Mouse (Mus musculus) lung, embryonic 15.5 days (tissue): Measurements from ENCODE around the gene Gm21818. TPM values are rescaled to one million over a fixed set of nuclear protein-coding genes. Genes with fewer than 3 reads are reported as not detected.
"Not testable (repeated sequence)": the region's sequence is repeated elsewhere in the genome, so short reads cannot be mapped to it uniquely, and the experiment has no call there.

ENCODE experiments used
- ATAC-seq: fragments of 200-750 bp; cut with Nextera tagmentation; 2 replicates; pipeline ENCODE4 v1.8.0; 2017; ENCODE audit warnings: moderate number of reproducible peaks, borderline replicate concordance; ENCODE audit not compliant: low FRiP score, low TSS enrichment; ENCODE audit errors: extremely low read depth
- H3K27ac ChIP-seq: fragments of 300-500 bp; sonication (generic); 2 replicates; pipeline ENCODE4 v1.5.1; 2015; ENCODE audit warnings: moderate library complexity, mild to moderate bottlenecking, inconsistent platforms
- H3K27me3 ChIP-seq: fragments of 300-500 bp; sonication (generic); 2 replicates; pipeline ENCODE4 v1.6.1; 2015; ENCODE audit warnings: inconsistent platforms
- H3K36me3 ChIP-seq: fragments of 300-500 bp; sonication (generic); 2 replicates; pipeline ENCODE4 v1.6.1; 2015; ENCODE audit warnings: inconsistent platforms
- H3K4me1 ChIP-seq: fragments of 300-500 bp; sonication (generic); 2 replicates; pipeline ENCODE4 v1.6.1; 2015; ENCODE audit warnings: inconsistent platforms
- H3K4me2 ChIP-seq: fragments of 300-500 bp; sonication (generic); 2 replicates; pipeline ENCODE4 v1.6.1; 2015; ENCODE audit warnings: inconsistent platforms, mild to moderate bottlenecking, moderate library complexity
- H3K4me3 ChIP-seq: fragments of 300-500 bp; sonication (generic); 2 replicates; pipeline ENCODE4 v1.5.1; 2015; ENCODE audit warnings: mild to moderate bottlenecking, inconsistent platforms
- H3K9ac ChIP-seq: fragments of 300-500 bp; sonication (generic); 2 replicates; pipeline ENCODE4 v1.6.1; 2015; ENCODE audit warnings: inconsistent platforms
- H3K9me3 ChIP-seq: fragments of 300-500 bp; sonication (generic); 2 replicates; pipeline ENCODE4 v1.6.1; 2016; ENCODE audit warnings: inconsistent platforms
- WGBS: fragments of 180-500 bp; shearing (Covaris S2); methylation state at CpG from one replicate; pipeline ENCODE4 v1.1.7; 2015; 5-methylcytosine and 5-hydroxymethylcytosine counted together
- polyA plus RNA-seq: library from polyadenylated mRNA; unstranded; fragments of >200 nt; fragmentation: Nextera tagmentation; extraction: Ambion mirVana; gene quantifications from 2 replicates; pipeline ENCODE4 v1.2.1, GENCODE M21; 2015

The Gm21818 gene
- not detected in 2 replicates for polyA plus RNA-seq

DNA sequence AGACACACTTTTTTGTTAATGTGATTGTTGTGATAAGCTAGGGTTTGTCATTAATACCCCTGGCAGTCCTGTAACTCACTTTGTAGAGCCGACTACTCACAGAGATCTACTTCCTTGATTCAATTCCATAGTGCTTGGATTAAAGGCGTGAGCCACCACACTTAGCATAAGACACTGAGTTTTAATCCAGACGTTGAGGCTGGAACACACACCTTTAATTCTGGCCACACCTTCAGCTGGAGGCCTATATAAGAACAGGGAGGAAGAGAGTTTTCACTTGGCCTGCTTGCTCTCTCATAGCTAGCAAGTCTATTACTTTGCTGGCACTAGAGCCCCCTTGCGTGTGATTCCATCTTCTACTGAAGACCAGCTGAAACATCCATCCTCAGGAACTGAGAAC lies at the start of gene Gm21818:
Gene Gm21818, plus strand, starts transcription at position 301 of the 400 bp plus-strand sequence.
- 69% methylated on average over 4 of the region's 4 CpGs for WGBS
- not testable (repeated sequence) for H3K9ac ChIP-seq, H3K9me3 ChIP-seq, H3K27ac ChIP-seq, H3K4me3 ChIP-seq, H3K27me3 ChIP-seq, ATAC-seq, H3K4me1 ChIP-seq, H3K36me3 ChIP-seq, H3K4me2 ChIP-seq

DNA sequence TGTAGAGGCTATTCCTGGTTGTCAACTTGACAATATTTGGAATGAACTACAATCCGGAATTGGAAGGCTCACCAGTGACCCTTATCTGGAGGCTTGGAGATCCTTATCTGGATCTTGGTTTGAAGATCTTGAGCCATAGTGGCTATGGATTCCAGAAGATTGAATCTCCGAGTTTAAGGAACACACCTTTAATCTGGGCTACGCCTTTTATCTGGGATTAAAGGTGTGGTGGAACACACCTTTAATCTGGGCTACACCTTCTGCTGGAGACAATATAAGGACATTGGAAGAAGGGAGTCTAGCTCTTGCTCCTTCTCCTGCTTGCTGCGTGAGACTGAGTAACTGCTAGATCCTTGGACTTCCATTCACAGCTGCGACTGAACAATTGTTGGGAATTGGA lies 32.3 kb upstream of the Gm21818 start, which contains the start of gene Gm20767:
Gene Gm20767, plus strand, starts transcription at position 301 of the 400 bp plus-strand sequence.
- not testable (repeated sequence) for H3K4me2 ChIP-seq, H3K4me1 ChIP-seq, H3K27ac ChIP-seq, ATAC-seq, H3K36me3 ChIP-seq, H3K9ac ChIP-seq, H3K4me3 ChIP-seq, H3K27me3 ChIP-seq, H3K9me3 ChIP-seq
- WGBS, result 84% methylated on average over 2 of the region's 5 CpGs

DNA sequence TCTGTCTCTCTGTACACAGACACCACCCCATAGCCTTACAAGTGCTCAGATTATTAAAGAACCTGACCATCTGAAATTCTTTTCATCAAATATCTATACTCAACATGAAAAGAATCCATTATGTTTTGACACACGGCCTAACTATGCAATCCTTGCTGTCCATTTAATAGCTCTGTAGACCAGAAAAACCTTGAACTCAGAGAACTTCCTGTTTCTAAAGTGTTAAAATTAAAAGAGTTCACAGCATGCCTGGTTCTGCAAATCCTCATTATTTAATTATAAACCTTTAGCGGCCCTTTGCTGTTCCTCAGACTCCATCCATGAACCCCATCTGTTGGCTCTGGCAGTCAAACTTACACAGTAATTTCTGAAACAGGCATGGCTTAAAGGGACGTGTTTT lies 29.9 kb upstream of the Gm21818 start:
- not testable (repeated sequence) for H3K4me2 ChIP-seq, H3K9me3 ChIP-seq, H3K36me3 ChIP-seq, H3K27me3 ChIP-seq, H3K9ac ChIP-seq, H3K27ac ChIP-seq, ATAC-seq, H3K4me1 ChIP-seq, H3K4me3 ChIP-seq
- 79% methylated on average over 2 of the region's 3 CpGs for WGBS

DNA sequence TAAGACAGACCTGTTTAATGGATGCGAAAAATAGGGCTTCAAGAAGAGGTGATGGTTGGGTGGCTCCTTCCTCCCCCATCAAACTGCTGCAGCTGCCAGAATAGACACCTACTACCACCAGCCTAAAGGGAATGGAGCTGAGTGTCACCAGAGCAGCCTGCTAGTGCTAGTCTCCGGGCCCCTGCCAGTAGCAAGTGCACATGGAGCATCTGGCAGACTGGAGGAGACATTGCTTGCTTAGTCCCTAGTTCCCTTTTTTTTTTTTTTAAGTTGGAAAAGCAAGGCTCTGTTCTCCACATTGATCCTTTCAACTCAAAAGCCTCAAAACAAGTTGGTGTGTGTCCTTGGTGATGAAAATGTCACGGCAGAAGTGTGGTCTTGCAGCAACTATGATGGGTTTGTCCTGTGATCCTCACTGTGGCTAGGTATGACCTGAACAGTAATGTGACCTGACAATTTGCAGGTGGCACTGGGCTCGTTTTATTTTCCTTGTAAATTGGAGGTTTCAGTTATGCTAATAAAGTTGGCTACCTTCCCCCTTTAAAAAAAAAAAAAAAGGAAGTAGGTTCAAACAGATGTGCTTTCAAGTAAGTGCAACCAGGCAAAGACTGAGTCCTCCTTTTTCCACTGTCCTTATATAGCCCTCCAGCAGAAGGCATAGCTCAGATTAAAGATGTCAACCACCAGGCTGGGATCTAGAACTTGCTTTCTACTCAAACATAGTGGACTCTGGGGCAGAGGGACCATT lies 22.4 kb upstream of the Gm21818 start:
- not testable (repeated sequence) for H3K4me3 ChIP-seq, H3K9ac ChIP-seq, H3K9me3 ChIP-seq, H3K4me1 ChIP-seq, H3K27me3 ChIP-seq, H3K4me2 ChIP-seq, H3K36me3 ChIP-seq, H3K27ac ChIP-seq, ATAC-seq
- WGBS, result 62% methylated on average over 3 of the region's 4 CpGs

DNA sequence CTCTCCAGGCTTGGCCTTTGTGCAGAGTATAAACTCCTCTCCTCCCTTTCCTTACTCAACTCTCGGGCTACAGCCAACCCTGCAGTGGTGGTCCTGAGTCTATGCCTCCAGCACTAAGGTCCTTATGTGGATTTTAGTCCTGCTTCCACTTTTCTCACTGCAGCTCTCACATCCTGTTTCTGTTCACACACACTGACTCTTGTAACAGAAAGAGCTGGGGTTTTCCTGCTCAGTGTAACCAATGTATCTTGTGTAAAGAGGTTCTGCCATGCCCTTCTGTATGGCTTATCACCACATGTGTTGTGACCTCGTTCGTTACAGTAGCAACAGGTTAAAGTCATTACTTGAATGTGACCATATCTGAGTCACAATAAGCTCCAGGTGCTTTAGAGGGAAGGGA lies 21.6 kb upstream of the Gm21818 start:
- H3K9ac ChIP-seq, H3K4me2 ChIP-seq, H3K4me3 ChIP-seq, ATAC-seq, H3K27me3 ChIP-seq, H3K4me1 ChIP-seq, H3K9me3 ChIP-seq, H3K27ac ChIP-seq, H3K36me3 ChIP-seq: not testable (repeated sequence)
- WGBS, result 49% methylated on average over 3 of the region's 3 CpGs

DNA sequence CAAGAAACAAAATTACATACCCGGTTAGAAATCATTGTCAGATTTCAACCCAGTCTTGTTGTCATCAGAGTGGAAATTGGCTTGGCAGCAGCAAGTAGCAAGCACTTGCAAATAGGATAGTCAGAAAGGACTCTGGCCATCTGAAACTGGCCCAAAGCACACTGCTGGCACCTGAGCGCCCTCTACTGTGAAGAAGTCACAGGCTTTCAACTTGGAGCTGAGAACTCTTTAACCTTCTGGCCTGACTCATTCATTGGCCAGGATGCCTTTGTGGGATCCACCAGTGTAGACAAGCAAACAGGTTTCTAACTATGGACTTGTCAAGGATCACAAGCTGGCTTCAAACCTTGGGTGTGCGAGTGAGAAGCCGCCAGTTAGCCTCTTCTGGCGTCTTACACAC lies 3.9 kb upstream of the Gm21818 start:
- not testable (repeated sequence) for H3K27ac ChIP-seq, H3K27me3 ChIP-seq, H3K36me3 ChIP-seq, H3K4me3 ChIP-seq, H3K9ac ChIP-seq, H3K4me2 ChIP-seq, H3K4me1 ChIP-seq, ATAC-seq, H3K9me3 ChIP-seq
- WGBS, result 55% methylated on average over 5 of the region's 5 CpGs

DNA sequence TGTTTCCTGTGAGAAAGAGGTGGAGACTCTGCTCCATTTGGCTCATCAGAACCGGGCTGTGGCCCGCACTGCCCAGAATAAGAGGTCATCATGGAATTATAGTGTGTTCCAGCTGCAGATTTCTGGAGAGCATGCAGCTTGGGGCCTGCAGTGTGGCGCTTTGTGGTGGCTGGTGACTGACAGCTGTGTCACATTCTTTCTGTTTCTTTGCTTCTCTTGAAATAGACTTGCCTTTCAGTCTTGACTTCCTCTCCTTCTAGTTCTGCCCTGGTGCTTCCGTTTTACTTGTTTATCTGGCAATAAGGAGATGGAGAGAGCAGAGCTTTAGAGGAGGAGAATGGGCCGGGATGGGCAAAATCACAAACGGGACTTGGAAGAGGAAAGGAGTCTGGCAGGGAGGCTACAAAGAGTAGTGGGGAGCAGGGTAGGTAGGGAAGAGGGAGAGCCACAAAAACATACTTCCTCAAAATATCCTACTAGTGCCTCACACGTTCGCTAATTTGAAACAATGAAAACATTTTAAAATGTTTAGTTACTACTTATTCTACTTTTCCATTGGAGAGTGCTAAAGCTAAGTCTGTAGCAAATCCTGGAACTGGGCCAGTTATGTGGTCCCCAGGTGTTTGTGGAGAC lies 24.1 kb downstream of the Gm21818 start:
- H3K4me3 ChIP-seq, H3K27ac ChIP-seq, H3K9me3 ChIP-seq, H3K4me1 ChIP-seq, H3K36me3 ChIP-seq, H3K9ac ChIP-seq, H3K4me2 ChIP-seq, ATAC-seq, H3K27me3 ChIP-seq: not testable (repeated sequence)
- 66% methylated on average over 7 of the region's 8 CpGs for WGBS

DNA sequence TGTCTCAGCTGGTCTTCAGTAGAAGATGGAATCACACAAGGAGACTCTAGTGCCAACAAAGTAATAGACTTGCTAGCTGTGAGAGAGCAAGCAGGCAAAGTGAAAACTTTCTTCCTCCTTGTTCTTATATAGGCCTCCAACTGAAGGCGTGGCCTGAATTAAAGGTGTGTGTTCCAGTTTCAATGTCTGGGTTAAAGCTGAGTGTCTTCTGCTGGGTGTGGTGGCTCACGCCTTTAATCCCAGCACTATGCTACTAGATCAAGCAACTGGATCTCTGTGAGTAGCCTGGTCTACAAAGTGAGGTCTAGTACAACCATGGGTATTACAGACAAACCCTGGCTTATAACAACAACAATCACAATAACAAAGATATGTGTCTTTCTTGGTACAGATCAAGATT lies 43.6 kb downstream of the Gm21818 start, which contains the start of gene Gm21762:
Gene Gm21762, minus strand, starts transcription at position 101 of the 400 bp plus-strand sequence.
- H3K4me3 ChIP-seq, H3K27me3 ChIP-seq, ATAC-seq, H3K4me2 ChIP-seq, H3K4me1 ChIP-seq, H3K9me3 ChIP-seq, H3K9ac ChIP-seq, H3K36me3 ChIP-seq, H3K27ac ChIP-seq: not testable (repeated sequence)
- WGBS, result no CpG with 5 or more reads among the region's 2 CpGs

DNA sequence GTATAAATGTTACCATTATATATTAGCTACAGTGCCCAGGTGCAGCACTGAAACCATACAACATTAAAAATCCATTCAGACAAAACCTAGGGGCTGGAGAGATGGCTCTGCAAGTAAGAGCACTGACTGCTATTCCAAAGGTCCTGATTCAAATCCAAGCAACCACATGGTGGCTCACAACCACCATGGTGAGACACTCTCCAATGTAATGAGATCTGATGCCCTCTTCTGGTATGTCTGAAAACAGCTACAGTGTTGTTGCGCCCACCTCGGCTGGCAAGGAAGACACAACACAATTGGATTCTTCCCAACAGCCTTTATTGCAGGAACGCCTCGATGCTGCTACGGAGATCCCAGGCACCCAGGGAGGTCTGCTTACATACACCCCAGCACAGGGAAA lies 48.7 kb downstream of the Gm21818 start:
- H3K9me3 ChIP-seq, H3K4me3 ChIP-seq, H3K27me3 ChIP-seq, H3K4me2 ChIP-seq, H3K36me3 ChIP-seq, ATAC-seq, H3K4me1 ChIP-seq, H3K27ac ChIP-seq, H3K9ac ChIP-seq: not testable (repeated sequence)
- WGBS, result 82% methylated on average over 5 of the region's 5 CpGs

DNA sequence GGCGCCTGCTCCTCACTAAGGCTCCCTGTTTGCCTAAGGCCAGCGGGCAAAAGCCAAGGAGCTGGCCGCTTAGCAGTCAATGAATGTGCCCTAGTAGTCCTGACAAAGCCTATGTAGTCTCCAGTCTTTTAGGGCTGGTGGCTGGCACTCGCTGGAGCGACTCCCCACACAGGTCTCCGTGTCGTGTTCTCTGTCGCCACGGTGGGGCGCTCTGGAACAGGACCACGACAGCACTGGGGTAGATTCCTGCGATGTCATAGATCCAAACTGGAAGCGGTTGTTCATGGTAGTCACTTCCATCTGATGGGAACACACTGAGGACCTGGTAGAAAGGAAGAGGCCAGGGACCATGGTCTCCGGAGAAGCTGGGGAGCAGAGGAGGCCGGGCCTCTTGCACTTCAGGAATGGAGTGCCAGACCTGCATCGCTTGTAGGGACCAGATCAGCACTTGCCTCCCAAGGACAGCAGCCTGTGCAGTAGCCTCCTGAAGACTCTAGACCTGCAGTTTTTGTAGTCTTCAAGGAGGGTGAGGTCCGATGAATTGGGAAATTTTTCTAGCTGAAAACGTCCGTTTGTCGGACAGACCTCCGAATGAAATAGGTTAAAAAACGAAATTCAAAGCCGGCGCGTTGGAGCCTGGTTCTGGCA lies 50.9 kb downstream of the Gm21818 start:
- ATAC-seq, H3K9ac ChIP-seq, H3K9me3 ChIP-seq, H3K27ac ChIP-seq, H3K4me1 ChIP-seq, H3K36me3 ChIP-seq, H3K4me3 ChIP-seq, H3K4me2 ChIP-seq, H3K27me3 ChIP-seq: not testable (repeated sequence)
- WGBS, result 93% methylated on average over 16 of the region's 25 CpGs
